Mouse (Mus musculus): ENCODE results near the gene Syt7. TPM values are rescaled to one million over a fixed set of nuclear protein-coding genes. Genes with fewer than 3 reads are reported as not detected.

The Syt7 gene
- total RNA-seq, 2 experiments from 2014 or later, result 25.8 to 26.3 TPM

DNA sequence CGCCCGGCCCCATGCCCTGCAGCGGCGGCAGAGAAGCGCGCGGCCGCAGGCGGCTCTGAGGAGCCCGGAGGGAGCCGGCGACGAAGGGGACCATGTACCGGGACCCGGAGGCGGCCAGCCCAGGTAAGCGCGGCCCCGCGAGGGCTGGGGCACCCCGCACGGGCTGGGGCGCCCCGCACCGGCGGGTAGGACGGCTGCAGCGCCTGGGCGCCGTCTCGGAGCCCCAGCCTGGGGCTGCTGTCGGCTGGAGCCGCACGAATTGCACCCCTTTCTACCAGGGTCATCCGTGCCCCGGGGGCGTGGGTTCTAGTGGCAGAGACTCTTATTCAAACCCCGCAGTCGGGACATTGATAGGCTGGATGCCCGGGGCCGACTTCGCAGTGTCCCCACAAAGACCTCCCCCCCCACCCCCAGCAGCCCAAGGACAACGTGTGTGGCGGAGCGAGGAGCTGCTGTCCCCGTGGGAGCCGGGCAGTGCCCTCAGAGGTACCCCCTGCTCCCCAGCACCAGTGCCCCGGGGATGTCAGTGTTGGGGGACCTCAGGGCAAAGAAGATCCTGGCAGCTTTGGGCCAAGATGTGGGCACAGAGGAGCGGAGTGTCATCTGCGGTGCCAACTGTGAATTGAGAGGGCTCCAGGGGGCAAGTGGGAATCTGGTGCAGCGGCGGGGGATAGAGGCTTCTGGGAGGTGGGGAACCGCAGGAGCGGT lies 655 bp downstream of the Syt7 start:
- DNase-seq, result peak; percentile 45

- no peak for DNase-seq
Measured at GRCm38 (mm10) chr19:10390099-10390680, 1.3 kb downstream of the Syt7 start.

DNA sequence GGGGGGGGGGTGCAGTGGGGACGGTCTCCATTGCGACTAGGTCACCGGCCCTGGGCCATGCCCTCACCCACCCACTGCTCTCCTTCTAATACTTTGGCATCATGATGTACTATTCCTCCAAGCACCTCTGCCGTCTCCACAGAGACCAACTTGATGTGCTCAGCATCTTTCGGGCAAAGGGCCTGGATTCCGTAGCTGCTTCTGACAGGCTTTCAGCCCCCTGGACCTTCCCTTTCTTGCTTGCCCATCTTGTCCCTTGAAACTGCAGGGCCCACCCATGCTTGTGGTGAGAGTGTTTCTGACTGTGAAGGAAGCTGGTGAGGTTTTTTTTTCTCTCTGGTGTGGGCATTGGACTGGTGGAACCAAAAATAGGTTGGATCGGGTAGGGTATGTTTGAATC lies 2.1 kb downstream of the Syt7 start:
- no peak for DNase-seq

- DNase-seq, result peak; percentile 73
Measured at GRCm38 (mm10) chr19:10391995-10392394, 3.1 kb downstream of the Syt7 start.

DNA sequence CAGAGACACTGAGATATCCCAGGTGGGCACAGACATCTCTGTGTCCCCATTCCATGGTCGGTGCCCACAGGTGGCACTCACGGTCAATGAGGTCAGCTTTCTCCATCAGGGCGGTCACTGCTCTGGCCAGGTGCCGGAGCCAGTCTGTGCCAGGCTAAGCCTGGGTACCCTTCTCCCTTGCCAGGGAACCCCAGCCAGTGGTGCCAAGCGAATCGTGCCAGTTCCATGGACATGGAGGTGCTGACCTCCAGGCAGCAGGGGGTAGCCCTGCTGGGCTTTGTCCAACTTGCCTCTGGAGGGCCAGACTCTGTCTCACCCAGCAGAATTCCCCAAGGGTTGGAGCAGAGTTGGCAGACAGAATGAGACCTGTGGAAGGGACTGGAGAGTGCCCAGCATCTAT lies 4.6 kb downstream of the Syt7 start:
- peak; percentile 53 for DNase-seq

GRCm38 (mm10) chr19:10393874-10394500 lies 5.1 kb downstream of the Syt7 start:
- no peak for DNase-seq

DNA sequence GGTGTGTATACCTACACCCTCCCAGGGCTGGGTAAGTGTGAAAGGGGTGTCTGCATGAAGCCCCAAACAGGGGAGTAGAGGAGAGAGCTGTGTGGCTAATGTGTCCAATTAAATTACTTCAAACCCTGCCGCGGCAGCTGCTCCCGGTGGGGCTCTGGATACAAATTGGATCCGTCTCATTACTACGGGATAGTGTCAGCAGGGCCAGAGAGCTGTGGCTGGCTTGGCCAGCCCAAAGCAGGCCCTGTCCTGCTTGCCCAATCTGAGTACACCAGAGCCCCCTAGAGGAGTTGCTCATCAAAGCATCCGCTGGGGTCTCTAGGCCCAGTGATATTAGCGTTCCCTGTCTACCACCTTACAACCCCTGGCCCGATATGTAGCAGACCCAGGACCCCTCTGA lies 6.3 kb downstream of the Syt7 start:
- DNase-seq, result no peak

- no peak for DNase-seq
Measured at GRCm38 (mm10) chr19:10396962-10397361, 8.1 kb downstream of the Syt7 start.

DNA sequence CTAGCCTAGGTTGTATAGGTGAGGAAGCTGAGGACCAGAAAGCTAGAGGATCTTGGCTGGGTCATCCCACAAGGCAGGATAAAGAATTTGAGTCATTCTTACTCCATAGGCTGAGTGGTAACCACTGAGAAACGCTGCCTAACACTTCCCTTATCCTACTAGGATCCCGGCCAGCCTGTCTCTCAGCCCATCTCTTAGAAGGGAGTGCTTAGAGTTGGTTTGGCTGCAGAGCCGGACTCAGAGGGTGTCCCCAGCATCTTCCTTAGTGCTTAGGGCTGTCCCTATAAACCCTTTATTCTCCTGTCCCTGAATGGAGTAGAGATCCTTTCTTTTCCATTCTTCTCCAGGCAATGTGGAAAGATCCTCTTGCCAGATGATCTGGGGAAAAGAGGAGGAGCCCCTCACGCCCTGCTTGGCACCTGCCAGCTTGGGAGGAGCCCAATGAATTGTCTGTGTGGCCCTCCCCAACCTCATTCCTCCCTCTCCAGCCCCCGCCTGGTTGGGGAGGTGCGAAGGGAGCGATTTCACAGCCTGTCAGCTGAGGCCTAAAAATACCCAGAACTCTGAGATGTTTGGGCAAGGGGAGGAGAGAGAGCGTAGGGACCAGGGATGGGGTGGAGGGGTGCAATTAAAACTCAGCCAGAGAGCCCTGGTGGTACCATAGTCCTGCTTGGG lies 8.7 kb downstream of the Syt7 start:
- DNase-seq, result no peak

DNA sequence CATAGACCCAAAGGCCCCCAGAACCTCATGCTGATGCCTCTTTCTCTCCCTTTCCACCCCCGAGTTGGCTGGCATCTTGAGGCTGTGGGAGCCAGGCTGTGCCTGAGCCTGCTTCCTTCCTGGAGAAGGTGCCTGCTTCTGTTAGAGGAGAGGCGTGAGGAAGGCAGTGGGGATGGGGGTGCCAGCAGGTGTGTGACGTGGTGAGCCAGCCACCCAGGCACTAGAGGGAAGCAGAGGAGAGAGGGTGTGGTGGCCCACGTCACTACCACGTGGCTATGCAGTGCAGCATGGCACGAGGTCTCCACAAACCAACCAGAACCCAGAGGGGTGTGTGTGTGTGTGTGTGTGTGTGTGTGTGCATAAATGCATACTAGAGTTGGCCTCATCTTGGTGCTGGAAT lies 9.4 kb downstream of the Syt7 start:
- DNase-seq, result no peak

- DNase-seq, result peak; percentile 87
Measured at GRCm38 (mm10) chr19:10402771-10403494, 14.0 kb downstream of the Syt7 start.

- DNase-seq, result no peak
Measured at GRCm38 (mm10) chr19:10403593-10404380, 14.9 kb downstream of the Syt7 start.

DNA sequence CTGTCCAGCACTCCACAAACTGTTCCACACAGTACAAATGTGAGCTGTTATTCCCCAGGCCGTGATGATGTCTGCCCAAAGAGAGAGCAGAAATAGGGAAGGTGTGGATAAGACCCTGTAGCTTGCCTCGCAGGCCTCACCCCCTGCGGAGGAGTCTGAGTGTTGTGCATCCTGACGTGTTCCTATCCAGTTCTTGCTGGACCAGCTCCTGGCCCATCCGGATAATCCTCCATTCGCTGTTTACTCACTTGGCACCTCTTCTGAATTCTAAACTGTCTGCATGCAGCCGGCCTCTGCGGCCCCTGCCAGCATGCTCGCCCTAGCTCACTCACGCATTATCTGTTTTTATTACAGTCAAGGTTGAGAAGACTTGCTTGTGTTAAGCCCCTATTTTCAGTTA lies 15.5 kb downstream of the Syt7 start:
- no peak for DNase-seq

GRCm38 (mm10) chr19:10404911-10405310 lies 16.0 kb downstream of the Syt7 start:
- no peak for DNase-seq

DNA sequence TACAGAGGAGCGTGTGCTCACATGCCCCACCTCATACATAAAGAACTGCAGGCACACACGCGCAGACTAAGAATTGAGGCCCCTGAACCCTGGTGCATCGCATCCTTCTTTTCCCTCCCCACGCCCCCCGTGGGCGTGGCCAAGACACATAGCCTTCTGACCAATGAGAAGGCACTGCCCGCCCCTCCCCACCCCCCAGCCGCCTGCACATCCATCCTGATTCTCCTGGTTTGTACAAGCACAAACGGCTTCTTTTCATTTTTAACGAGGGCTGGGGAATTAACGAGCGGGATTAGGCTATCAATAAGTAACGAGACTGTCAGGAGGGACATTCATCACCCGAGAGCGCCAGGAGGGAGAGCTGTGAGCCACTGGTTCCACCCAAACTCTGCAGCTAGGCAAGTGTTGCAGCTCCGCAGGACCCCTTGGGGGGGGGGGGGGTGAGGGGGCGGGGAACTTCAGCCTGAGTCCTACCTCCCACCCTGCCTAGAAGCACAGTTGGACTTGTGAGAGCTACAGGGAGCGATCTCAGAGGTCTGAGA lies 24.9 kb downstream of the Syt7 start:
- DNase-seq, result no peak

GRCm38 (mm10) chr19:10415508-10415907 lies 26.6 kb downstream of the Syt7 start:
- DNase-seq, result no peak

- no peak for DNase-seq
Measured at GRCm38 (mm10) chr19:10416889-10417288, 28.0 kb downstream of the Syt7 start.

DNA sequence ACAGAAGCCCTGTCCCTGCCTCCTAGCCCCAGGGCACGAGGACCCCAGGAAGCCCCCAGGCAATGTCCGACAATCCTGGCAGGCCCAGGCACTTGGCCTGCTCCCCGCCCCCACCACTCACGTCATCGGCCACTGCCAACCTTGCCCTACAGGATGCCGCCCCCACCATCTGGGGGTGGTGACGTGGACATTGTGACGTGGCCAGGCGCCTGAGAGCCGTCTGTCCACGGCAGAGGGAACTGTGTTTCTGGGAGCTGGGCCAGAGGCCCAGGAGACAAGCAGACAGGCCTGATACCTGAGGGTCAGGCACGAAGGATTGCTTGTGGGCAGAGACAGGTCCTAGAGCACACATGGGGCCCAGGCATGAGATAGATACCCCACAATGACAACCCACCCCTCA lies 28.5 kb downstream of the Syt7 start:
- DNase-seq, result peak; percentile 61

- DNase-seq, result no peak
Measured at GRCm38 (mm10) chr19:10421986-10422976, 33.4 kb downstream of the Syt7 start.

DNA sequence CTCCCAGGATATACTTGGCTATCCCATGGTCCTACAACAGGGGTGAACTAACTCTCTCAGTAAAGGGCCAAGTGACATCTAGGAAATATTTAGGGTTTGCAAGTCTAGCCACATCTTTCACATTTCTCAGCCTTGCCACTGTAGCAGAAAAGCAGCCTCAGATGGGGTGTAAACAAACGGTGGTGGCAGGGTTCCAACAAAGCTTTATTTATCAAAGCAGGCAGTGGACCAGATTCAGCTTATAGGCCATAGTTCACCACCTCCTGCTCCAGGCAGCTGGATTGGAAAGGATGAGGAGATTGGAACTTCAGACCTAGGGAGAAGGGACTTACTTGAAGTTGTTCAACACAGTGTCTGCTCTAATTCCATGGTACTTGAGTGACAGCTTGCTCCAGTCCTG lies 35.9 kb downstream of the Syt7 start:
- no peak for DNase-seq

Data from adrenal gland, postnatal 10 days (tissue).